Mouse (Mus musculus): ENCODE measurements around the gene Tcirg1. TPM values are rescaled to one million over a fixed set of nuclear protein-coding genes. Genes with fewer than 3 reads are reported as not detected.

The Tcirg1 gene
- polyA plus RNA-seq, 1 experiment from 2014 or later, result 29.7 TPM

- H3K4me2 ChIP-seq (ENCODE audit: low read depth, low read length), result peak overlapping the region; percentile 51
- peak overlapping the region; percentile 67 for H3K27ac ChIP-seq (ENCODE audit: low read depth)
- TF ChIP-seq CTCF (IDR thresholded peaks at IDR 0.05; ENCODE audit: low read depth) (no peak), EP300 (IDR thresholded peaks at IDR 0.05; ENCODE audit: low read depth) (no peak)
- H3K4me1 ChIP-seq (ENCODE audit: insufficient read depth), result peaks cover 42% of the 10 kb centered on the region
- H3K9ac ChIP-seq (replicated peaks), result peak overlapping the region; percentile 47
- H3K4me3 ChIP-seq (ENCODE audit: low read depth, low read length), result peak overlapping the region; percentile 30
- no peaks in the 10 kb centered on the region for H3K9me3 ChIP-seq (ENCODE audit: low read length)
- no peaks in the 10 kb centered on the region for H3K27me3 ChIP-seq (ENCODE audit: insufficient read depth, low read length)
- no peaks in the 10 kb centered on the region for H3K36me3 ChIP-seq (replicated peaks; ENCODE audit: insufficient read depth, low read length)
- ATAC-seq (no peak), DNase-seq (no peak)
- 58% methylated on average over 4 of the region's 4 CpGs for WGBS (ENCODE audit: insufficient replicate concordance)
These were observed 21.8 kb upstream of the Tcirg1 start for GRCm38 (mm10) chr19:3928779-3929178.

GRCm38 (mm10) chr19:3927989-3928388, 21.1 kb upstream of the Tcirg1 start:
- WGBS (ENCODE audit: insufficient replicate concordance), result 68% methylated on average over 4 of the region's 4 CpGs
- H3K27me3 ChIP-seq (ENCODE audit: insufficient read depth, low read length), result no peaks in the 10 kb centered on the region
- no peak overlapping the region for H3K4me3 ChIP-seq (ENCODE audit: low read depth, low read length)
- H3K9ac ChIP-seq (replicated peaks), result no peak overlapping the region
- H3K36me3 ChIP-seq (replicated peaks; ENCODE audit: insufficient read depth, low read length), result no peaks in the 10 kb centered on the region
- no peak overlapping the region for H3K27ac ChIP-seq (ENCODE audit: low read depth)
- no peak for DNase-seq
- TF ChIP-seq EP300 (IDR thresholded peaks at IDR 0.05; ENCODE audit: low read depth), result no peak
- TF ChIP-seq CTCF (IDR thresholded peaks at IDR 0.05; ENCODE audit: low read depth), result no peak
- H3K9me3 ChIP-seq (ENCODE audit: low read length), result no peaks in the 10 kb centered on the region
- peaks cover 48% of the 10 kb centered on the region for H3K4me1 ChIP-seq (ENCODE audit: insufficient read depth)
- H3K4me2 ChIP-seq (ENCODE audit: low read depth, low read length), result peak overlapping the region; percentile 33
- ATAC-seq, result no peak

- TF ChIP-seq EP300 (IDR thresholded peaks at IDR 0.05; ENCODE audit: low read depth), result no peak
- no peak for TF ChIP-seq CTCF (IDR thresholded peaks at IDR 0.05; ENCODE audit: low read depth)
- H3K9me3 ChIP-seq (ENCODE audit: low read length), result no peaks in the 10 kb centered on the region
- H3K4me1 ChIP-seq (ENCODE audit: insufficient read depth), result peaks cover 51% of the 10 kb centered on the region
- no peak overlapping the region for H3K4me2 ChIP-seq (ENCODE audit: low read depth, low read length)
- H3K27me3 ChIP-seq (ENCODE audit: insufficient read depth, low read length), result no peaks in the 10 kb centered on the region
- no peak for DNase-seq
- 76% methylated on average over 6 of the region's 6 CpGs for WGBS (ENCODE audit: insufficient replicate concordance)
- no peak overlapping the region for H3K9ac ChIP-seq (replicated peaks)
- H3K27ac ChIP-seq (ENCODE audit: low read depth), result no peak overlapping the region
- H3K36me3 ChIP-seq (replicated peaks; ENCODE audit: insufficient read depth, low read length), result no peaks in the 10 kb centered on the region
- no peak overlapping the region for H3K4me3 ChIP-seq (ENCODE audit: low read depth, low read length)
- no peak for ATAC-seq
These were observed 19.8 kb upstream of the Tcirg1 start for GRCm38 (mm10) chr19:3926685-3927084.

GRCm38 (mm10) chr19:3926279-3926678, 19.3 kb upstream of the Tcirg1 start:
- WGBS (ENCODE audit: insufficient replicate concordance), result 59% methylated on average over 3 of the region's 3 CpGs
- no peaks in the 10 kb centered on the region for H3K27me3 ChIP-seq (ENCODE audit: insufficient read depth, low read length)
- DNase-seq (no peak), ATAC-seq (no peak)
- H3K27ac ChIP-seq (ENCODE audit: low read depth), result no peak overlapping the region
- no peaks in the 10 kb centered on the region for H3K36me3 ChIP-seq (replicated peaks; ENCODE audit: insufficient read depth, low read length)
- H3K4me3 ChIP-seq (ENCODE audit: low read depth, low read length), result no peak overlapping the region
- H3K4me2 ChIP-seq (ENCODE audit: low read depth, low read length), result no peak overlapping the region
- no peak overlapping the region for H3K9ac ChIP-seq (replicated peaks)
- peaks cover 49% of the 10 kb centered on the region for H3K4me1 ChIP-seq (ENCODE audit: insufficient read depth)
- TF ChIP-seq EP300 (IDR thresholded peaks at IDR 0.05; ENCODE audit: low read depth) (no peak), CTCF (IDR thresholded peaks at IDR 0.05; ENCODE audit: low read depth) (peak; percentile 28; the same call in 1 of the 2 replicates)
- H3K9me3 ChIP-seq (ENCODE audit: low read length), result no peaks in the 10 kb centered on the region

GRCm38 (mm10) chr19:3925859-3926258, 18.9 kb upstream of the Tcirg1 start:
- H3K4me2 ChIP-seq (ENCODE audit: low read depth, low read length), result no peak overlapping the region
- TF ChIP-seq CTCF (IDR thresholded peaks at IDR 0.05; ENCODE audit: low read depth), result no peak
- TF ChIP-seq EP300 (IDR thresholded peaks at IDR 0.05; ENCODE audit: low read depth), result no peak
- 84% methylated on average over 6 of the region's 6 CpGs for WGBS (ENCODE audit: insufficient replicate concordance)

GRCm38 (mm10) chr19:3924868-3925267, 17.9 kb upstream of the Tcirg1 start:
- Histone ChIP-seq H3K9ac (replicated peaks) (no peak overlapping the region), H3K4me1 (ENCODE audit: insufficient read depth) (peaks cover 35% of the 10 kb centered on the region), H3K27me3 (ENCODE audit: insufficient read depth, low read length) (no peaks in the 10 kb centered on the region), H3K9me3 (ENCODE audit: low read length) (no peaks in the 10 kb centered on the region), H3K4me3 (ENCODE audit: low read depth, low read length) (no peak overlapping the region), H3K36me3 (replicated peaks; ENCODE audit: insufficient read depth, low read length) (no peaks in the 10 kb centered on the region), H3K4me2 (ENCODE audit: low read depth, low read length) (peak overlapping the region; percentile 18; the same call in 1 of the 2 replicates), H3K27ac (ENCODE audit: low read depth) (peak overlapping the region; percentile 91; the same call in 1 of the 2 replicates)
- TF ChIP-seq EP300 (IDR thresholded peaks at IDR 0.05; ENCODE audit: low read depth) (no peak), CTCF (IDR thresholded peaks at IDR 0.05; ENCODE audit: low read depth) (no peak)
- DNase-seq (no peak), ATAC-seq (no peak)
- 74% methylated on average over 7 of the region's 7 CpGs for WGBS (ENCODE audit: insufficient replicate concordance)

More at GRCm38 (mm10) chr19:3925859-3926258, 18.9 kb upstream of the Tcirg1 start:
- H3K36me3 ChIP-seq (replicated peaks; ENCODE audit: insufficient read depth, low read length), result no peaks in the 10 kb centered on the region
- ATAC-seq (no peak), DNase-seq (no peak)
- no peak overlapping the region for H3K27ac ChIP-seq (ENCODE audit: low read depth)
- no peaks in the 10 kb centered on the region for H3K27me3 ChIP-seq (ENCODE audit: insufficient read depth, low read length)
- H3K4me1 ChIP-seq (ENCODE audit: insufficient read depth), result peaks cover 45% of the 10 kb centered on the region
- no peak overlapping the region for H3K9ac ChIP-seq (replicated peaks)
- no peak overlapping the region for H3K4me3 ChIP-seq (ENCODE audit: low read depth, low read length)
- H3K9me3 ChIP-seq (ENCODE audit: low read length), result no peaks in the 10 kb centered on the region

GRCm38 (mm10) chr19:3924190-3924589, 17.3 kb upstream of the Tcirg1 start:
- no peaks in the 10 kb centered on the region for H3K36me3 ChIP-seq (replicated peaks; ENCODE audit: insufficient read depth, low read length)
- WGBS (ENCODE audit: insufficient replicate concordance), result 67% methylated on average over 8 of the region's 8 CpGs
- H3K9me3 ChIP-seq (ENCODE audit: low read length), result no peaks in the 10 kb centered on the region
- TF ChIP-seq CTCF (IDR thresholded peaks at IDR 0.05; ENCODE audit: low read depth) (no peak), EP300 (IDR thresholded peaks at IDR 0.05; ENCODE audit: low read depth) (no peak)
- peak overlapping the region; percentile 18 for H3K4me2 ChIP-seq (ENCODE audit: low read depth, low read length)
- peak overlapping the region; percentile 91 for H3K27ac ChIP-seq (ENCODE audit: low read depth)
- peak overlapping the region; percentile 41 for H3K9ac ChIP-seq (replicated peaks)
- H3K4me1 ChIP-seq (ENCODE audit: insufficient read depth), result peaks cover 28% of the 10 kb centered on the region
- no peaks in the 10 kb centered on the region for H3K27me3 ChIP-seq (ENCODE audit: insufficient read depth, low read length)
- no peak for DNase-seq
- no peak overlapping the region for H3K4me3 ChIP-seq (ENCODE audit: low read depth, low read length)
- ATAC-seq, result no peak
